Mouse (Mus musculus) heart, embryonic 11.5 days (tissue): ENCODE results near the gene Ctdsp2. TPM values are rescaled to one million over a fixed set of nuclear protein-coding genes. Genes with fewer than 3 reads are reported as not detected.

Experiments
- ATAC-seq: fragments of 200-750 bp; cut with Nextera tagmentation; replicated peaks from 2 replicates; pipeline ENCODE4 v1.8.0; 2017; ENCODE audit warnings: moderate library complexity; ENCODE audit not compliant: insufficient number of reproducible peaks, low FRiP score, low TSS enrichment
- H3K27ac ChIP-seq: fragments of 300-500 bp; sonication (generic); 2 replicates; pipeline ENCODE4 v1.5.1; 2014; ENCODE audit warnings: mild to moderate bottlenecking, low read depth, low read length
- H3K27me3 ChIP-seq: fragments of 300-500 bp; sonication (generic); 2 replicates; pipeline ENCODE4 v1.6.1; 2014; ENCODE audit warnings: mild to moderate bottlenecking, low read length, mixed read lengths; ENCODE audit not compliant: control insufficient read depth, insufficient read depth
- H3K36me3 ChIP-seq: fragments of 300-500 bp; sonication (generic); 2 replicates; pipeline ENCODE4 v1.6.1; 2014; ENCODE audit warnings: mild to moderate bottlenecking, low read length, moderate library complexity, mixed read lengths; ENCODE audit not compliant: control insufficient read depth, insufficient read depth
- H3K4me1 ChIP-seq: fragments of 300-500 bp; sonication (generic); 2 replicates; pipeline ENCODE4 v1.6.1; 2014; ENCODE audit warnings: low read length; ENCODE audit not compliant: control insufficient read depth, insufficient read depth
- H3K4me2 ChIP-seq: fragments of 300-500 bp; sonication (generic); 2 replicates; pipeline ENCODE4 v1.6.1; 2014; ENCODE audit warnings: mild to moderate bottlenecking, moderate library complexity
- H3K4me3 ChIP-seq: fragments of 300-500 bp; sonication (generic); 2 replicates; pipeline ENCODE4 v1.5.1; 2014; ENCODE audit warnings: low read depth, low read length
- H3K9ac ChIP-seq: fragments of 300-500 bp; sonication (generic); 2 replicates; pipeline ENCODE4 v1.6.1; 2014; ENCODE audit warnings: mild to moderate bottlenecking, low read depth, low read length, moderate library complexity
- H3K9me3 ChIP-seq: fragments of 300-500 bp; sonication (generic); replicated peaks from 2 replicates; pipeline ENCODE4 v1.6.1; 2016; ENCODE audit warnings: low read length; ENCODE audit not compliant: control insufficient read depth
- WGBS: fragments of 180-500 bp; shearing (Covaris S2); extraction: QIAGEN DNeasy Blood & Tissue Kit; methylation state at CpG from one replicate; pipeline ENCODE4 v1.1.7; 2014; ENCODE audit not compliant: insufficient replicate concordance; 5-methylcytosine and 5-hydroxymethylcytosine counted together
- polyA plus RNA-seq: library from polyadenylated mRNA; unstranded; fragments of >200 nt; fragmentation: Nextera tagmentation; extraction: Ambion mirVana; gene quantifications from 2 replicates; pipeline ENCODE4 v1.2.1, GENCODE M21; 2014

Ctdsp2 gene
- polyA plus RNA-seq, 1 experiment from 2014 or later, result 47.6 TPM

DNA sequence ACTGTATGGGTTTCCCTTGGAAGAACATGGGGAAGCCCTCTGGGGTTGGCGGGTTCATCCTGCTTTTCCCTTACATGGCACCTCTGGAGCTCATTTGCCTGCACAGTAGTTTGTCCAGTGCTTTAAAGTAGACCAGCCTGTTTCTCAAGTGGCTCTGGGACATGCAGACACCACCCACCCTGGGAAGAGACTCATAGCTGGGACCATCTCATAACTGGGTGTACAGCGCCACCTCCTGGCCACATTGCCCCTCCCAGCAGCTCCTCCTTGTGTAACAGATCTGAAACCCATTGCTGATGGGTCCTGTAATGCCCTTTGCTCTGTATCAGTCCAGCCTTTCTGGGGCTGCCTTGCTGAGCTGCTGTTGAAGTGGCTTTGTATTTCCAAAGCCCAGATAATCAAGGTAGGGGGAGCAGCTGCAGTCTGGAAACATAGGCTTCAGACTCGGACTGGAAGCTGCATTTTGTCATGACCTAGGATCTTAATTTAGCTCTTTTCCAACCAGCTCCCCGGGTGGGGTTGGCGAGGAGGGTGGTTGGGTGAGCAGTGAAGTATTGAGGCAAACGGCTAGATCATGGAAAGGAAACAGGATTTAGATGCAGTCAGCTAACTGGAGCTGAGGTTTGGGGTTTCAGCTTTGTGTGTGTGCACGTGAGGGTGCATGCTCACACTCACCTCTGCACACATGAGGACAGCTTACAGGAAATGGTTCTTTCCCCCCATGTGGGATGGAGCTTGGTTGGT, 12.0 kb downstream of the Ctdsp2 start:
- Histone ChIP-seq H3K4me3 (no peak overlapping the region), H3K36me3 (peaks cover 24% of the 10 kb centered on the region), H3K4me2 (no peak overlapping the region; the same call in 1 of the 2 replicates), H3K4me1 (peaks cover 49% of the 10 kb centered on the region), H3K27me3 (no peaks in the 10 kb centered on the region), H3K9ac (peak overlapping the region; percentile 16; the same call in 1 of the 2 replicates), H3K27ac (peak overlapping the region; percentile 1; the same call in 1 of the 2 replicates), H3K9me3 (no peaks in the 10 kb centered on the region)
- ATAC-seq, result peak; percentile 48; the same call in 1 of the 2 replicates
- 52% methylated on average over 7 of the region's 7 CpGs for WGBS

DNA sequence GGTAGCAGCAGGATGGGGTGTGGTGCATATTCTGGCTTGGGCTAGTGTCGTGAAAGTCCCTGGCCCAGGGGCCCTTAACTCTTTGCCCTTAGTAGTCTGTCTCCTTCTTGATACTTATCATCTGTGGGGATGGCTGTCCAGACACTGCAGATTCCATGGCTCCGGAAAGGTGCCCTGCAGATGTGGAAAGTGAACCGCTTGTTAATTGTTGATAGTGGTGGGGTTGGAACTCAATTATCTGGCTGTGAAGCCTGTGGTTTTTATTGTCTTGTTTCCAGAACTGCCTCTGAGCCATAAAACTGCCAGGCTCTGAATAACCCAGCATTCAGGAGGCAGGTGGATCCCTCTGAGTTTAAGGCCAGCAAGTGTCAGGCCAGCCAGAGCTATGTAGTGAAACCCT, 13.2 kb downstream of the Ctdsp2 start:
- no peaks in the 10 kb centered on the region for H3K9me3 ChIP-seq
- peaks cover 28% of the 10 kb centered on the region for H3K36me3 ChIP-seq
- whole genome bisulfite sequencing, result 72% methylated on average over 3 of the region's 3 CpGs
- peaks cover 37% of the 10 kb centered on the region for H3K4me1 ChIP-seq
- no peaks in the 10 kb centered on the region for H3K27me3 ChIP-seq
- H3K4me3 ChIP-seq, result no peak overlapping the region
- H3K4me2 ChIP-seq, result no peak overlapping the region
- no peak for ATAC-seq
- H3K27ac ChIP-seq, result no peak overlapping the region
- no peak overlapping the region for H3K9ac ChIP-seq

DNA sequence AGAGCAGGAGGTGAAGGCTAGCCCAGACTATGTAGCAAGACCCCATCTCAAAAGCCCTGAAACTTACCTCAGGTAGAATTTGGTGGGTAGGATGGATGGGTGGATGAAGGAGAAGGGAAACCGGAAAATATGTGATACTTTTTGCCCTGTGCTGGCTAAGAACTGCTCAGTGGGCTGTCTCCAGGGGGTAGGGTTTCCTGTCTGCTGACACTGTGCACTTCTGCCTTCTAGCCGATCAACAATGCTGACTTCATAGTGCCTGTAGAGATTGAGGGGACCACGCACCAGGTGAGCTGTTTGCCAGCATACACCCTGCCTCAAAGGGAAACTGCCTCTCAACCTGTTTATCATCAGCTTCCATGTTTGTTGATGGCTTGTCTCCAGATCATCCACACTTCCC, 15.1 kb downstream of the Ctdsp2 start:
- Histone ChIP-seq H3K9ac (no peak overlapping the region), H3K4me3 (no peak overlapping the region), H3K4me2 (no peak overlapping the region), H3K27me3 (no peaks in the 10 kb centered on the region), H3K36me3 (peaks cover 39% of the 10 kb centered on the region), H3K27ac (no peak overlapping the region), H3K4me1 (peaks cover 17% of the 10 kb centered on the region), H3K9me3 (no peaks in the 10 kb centered on the region)
- ATAC-seq, result no peak
- WGBS, result 87% methylated on average over 3 of the region's 3 CpGs

DNA sequence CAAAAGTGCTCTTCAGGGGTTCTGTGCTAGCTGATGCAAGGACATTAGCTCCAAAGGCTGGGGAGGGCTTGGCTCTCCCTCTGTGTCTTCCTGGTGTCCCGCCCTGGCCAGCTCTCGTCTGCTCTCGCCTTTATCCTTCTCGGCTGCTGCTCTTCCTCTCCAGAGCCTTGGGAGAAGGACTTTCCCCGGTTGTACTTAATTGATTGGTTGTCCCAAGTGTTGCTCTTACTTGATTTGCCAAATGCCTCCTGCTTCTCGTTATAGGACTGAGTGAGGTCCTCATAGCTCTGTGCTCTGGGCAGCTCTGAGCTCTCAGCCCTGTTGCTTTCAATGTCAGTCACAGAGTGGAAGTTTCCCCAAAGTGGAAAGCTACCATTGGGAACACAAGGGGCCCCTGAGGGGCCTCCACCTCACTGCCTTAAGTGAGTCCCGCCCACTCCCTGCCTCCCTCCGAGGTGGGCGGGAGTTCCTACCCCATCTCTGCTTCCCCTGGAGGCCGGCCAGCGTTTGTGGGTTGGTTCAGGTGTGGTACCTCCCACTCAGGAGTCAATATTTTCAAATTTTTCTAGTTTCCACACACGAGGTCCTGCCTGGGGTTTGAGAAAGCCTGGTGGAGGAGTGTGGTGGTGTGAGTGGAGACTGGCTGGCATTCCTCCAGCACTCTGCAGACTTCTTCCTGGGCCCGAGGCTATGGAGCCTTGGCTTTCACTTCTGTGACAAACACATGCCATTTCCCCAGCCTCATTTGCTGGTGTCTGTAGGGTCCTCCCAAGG, 19.0 kb downstream of the Ctdsp2 start:
- no peak for ATAC-seq
- peaks cover 43% of the 10 kb centered on the region for H3K36me3 ChIP-seq
- no peak overlapping the region for H3K4me2 ChIP-seq
- H3K27ac ChIP-seq, result no peak overlapping the region
- H3K9ac ChIP-seq, result no peak overlapping the region
- no peaks in the 10 kb centered on the region for H3K27me3 ChIP-seq
- H3K4me1 ChIP-seq, result no peaks in the 10 kb centered on the region
- WGBS, result 68% methylated on average over 13 of the region's 13 CpGs
- H3K4me3 ChIP-seq, result no peak overlapping the region
- H3K9me3 ChIP-seq, result no peaks in the 10 kb centered on the region

DNA sequence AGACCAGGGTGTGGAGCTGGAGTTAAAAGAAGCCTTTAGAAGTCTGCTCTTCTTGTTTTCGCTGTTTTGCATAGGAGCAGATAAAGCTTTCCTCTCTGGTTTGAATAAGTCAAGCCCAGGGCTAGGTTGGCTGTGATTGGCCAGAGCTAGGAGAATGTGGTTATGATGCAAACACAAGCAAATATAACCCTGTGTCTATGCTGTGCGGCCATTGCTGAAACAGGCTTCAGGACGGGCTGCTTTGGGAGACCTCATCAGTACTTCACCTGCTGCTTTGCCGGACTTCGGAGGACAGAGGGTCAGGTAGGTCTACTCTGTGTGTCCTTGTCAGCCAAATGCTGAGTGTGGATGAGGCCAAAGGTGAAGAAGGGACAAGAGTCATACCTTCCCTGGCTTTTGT, 22.0 kb downstream of the Ctdsp2 start, which contains the start of gene Avil:
Gene Avil (plus strand): TSS at position 181 of the 400 bp plus-strand sequence.
- H3K4me3 ChIP-seq, result no peak within 1 kb of the TSS
- H3K9ac ChIP-seq, result no peak within 1 kb of the TSS
- H3K27ac ChIP-seq, result no peak within 1 kb of the TSS
- 83% methylated on average over 5 of the region's 5 CpGs for WGBS
- no peaks in the 10 kb centered on the region for H3K9me3 ChIP-seq
- no peaks in the 10 kb centered on the region for H3K27me3 ChIP-seq
- H3K4me2 ChIP-seq, result no peak within 1 kb of the TSS
- ATAC-seq, result no peak
- peaks cover 21% of the 10 kb centered on the region for H3K36me3 ChIP-seq
- H3K4me1 ChIP-seq, result no peaks in the 10 kb centered on the region

DNA sequence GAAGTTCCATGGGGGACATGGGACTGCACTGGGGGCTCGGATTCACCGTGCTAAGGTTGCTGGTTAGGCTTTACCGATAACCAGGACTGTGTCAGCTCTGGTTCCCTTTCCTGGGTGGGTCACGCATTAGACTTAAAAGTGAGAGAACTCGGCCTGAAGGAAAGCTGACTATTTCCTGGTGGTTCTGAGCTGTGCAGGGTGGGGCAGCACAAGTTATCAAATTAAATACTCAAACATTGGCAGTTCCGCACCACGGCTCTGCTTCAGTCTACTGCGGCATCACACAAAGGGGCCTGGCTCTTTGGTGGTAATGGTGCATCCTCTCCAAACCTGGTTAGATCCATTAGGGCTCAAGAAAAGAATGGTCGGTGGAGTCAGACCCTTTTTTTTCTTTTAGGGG, 22.8 kb downstream of the Ctdsp2 start:
- no peak overlapping the region for H3K9ac ChIP-seq
- H3K27ac ChIP-seq, result no peak overlapping the region
- no peak overlapping the region for H3K4me3 ChIP-seq
- H3K36me3 ChIP-seq, result peaks cover 18% of the 10 kb centered on the region
- no peak overlapping the region for H3K4me2 ChIP-seq
- H3K9me3 ChIP-seq, result no peaks in the 10 kb centered on the region
- no peaks in the 10 kb centered on the region for H3K4me1 ChIP-seq
- ATAC-seq, result no peak
- no peaks in the 10 kb centered on the region for H3K27me3 ChIP-seq
- WGBS, result 80% methylated on average over 9 of the region's 9 CpGs

DNA sequence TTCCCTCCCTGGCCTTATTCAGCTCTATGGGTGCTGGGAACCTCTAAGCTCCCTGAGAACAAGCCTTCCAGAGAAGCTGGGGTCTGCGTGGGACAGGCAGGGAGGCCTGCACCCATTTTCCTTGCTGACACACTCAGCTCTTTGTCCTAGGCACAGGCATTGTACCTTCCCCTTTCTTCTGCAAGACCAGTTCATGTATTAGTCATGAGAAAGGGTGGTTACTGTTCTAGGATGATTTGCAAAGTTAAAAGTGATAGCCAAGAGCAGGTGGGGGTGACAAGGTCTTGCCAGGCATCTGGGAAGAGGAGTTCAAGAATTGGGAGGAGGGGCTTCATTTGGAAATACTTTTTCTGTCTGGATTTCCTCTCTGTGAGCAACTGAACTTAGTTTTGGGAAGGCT, 23.5 kb downstream of the Ctdsp2 start:
- H3K9ac ChIP-seq, result no peak overlapping the region
- no peaks in the 10 kb centered on the region for H3K9me3 ChIP-seq
- no peak overlapping the region for H3K27ac ChIP-seq
- H3K4me2 ChIP-seq, result no peak overlapping the region
- no peak for ATAC-seq
- H3K4me1 ChIP-seq, result no peaks in the 10 kb centered on the region
- no peak overlapping the region for H3K4me3 ChIP-seq
- H3K27me3 ChIP-seq, result no peaks in the 10 kb centered on the region
- WGBS, result 85% methylated on average over 1 of the region's 1 CpGs
- peaks cover 18% of the 10 kb centered on the region for H3K36me3 ChIP-seq

DNA sequence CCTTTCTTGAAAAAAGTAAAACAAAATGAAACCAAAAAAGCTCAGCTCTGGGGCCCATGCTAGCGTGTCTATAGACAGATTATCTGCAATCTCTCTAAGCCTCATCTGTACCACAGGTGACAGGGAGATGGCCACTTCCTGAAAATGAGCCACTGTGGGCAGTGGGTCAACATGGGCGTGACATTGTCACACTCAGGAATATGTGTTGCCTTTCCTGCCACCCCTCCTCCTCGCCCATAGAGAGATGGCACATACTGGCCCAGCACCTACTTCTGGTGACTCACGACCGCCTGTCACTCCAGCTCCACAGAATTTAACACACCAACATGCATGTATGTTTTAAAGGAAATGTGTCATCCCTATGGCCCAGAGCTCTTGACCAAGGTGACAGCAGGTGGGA, 24.2 kb downstream of the Ctdsp2 start:
- H3K36me3 ChIP-seq, result peaks cover 16% of the 10 kb centered on the region
- H3K27ac ChIP-seq, result no peak overlapping the region
- no peak overlapping the region for H3K4me3 ChIP-seq
- ATAC-seq, result no peak
- H3K4me2 ChIP-seq, result no peak overlapping the region
- H3K9me3 ChIP-seq, result no peaks in the 10 kb centered on the region
- no peak overlapping the region for H3K9ac ChIP-seq
- H3K27me3 ChIP-seq, result no peaks in the 10 kb centered on the region
- 83% methylated on average over 5 of the region's 5 CpGs for WGBS
- H3K4me1 ChIP-seq, result no peaks in the 10 kb centered on the region
